Mouse (Mus musculus): Measurements from ENCODE around the gene Ankrd13d. TPM values are rescaled to one million over a fixed set of nuclear protein-coding genes. Genes with fewer than 3 reads are reported as not detected.
A peak's percentile ranks its signal among the peaks of the same experiment; 100 is the strongest.

The Ankrd13d gene
- total RNA-seq, 1 experiment from 2014 or later = 2.7 TPM

GRCm38 (mm10) chr19:4301735-4302651 lies 19.1 kb upstream of the Ankrd13d start:
- peak; percentile 63 for DNase-seq

GRCm38 (mm10) chr19:4300852-4301734 lies 18.2 kb upstream of the Ankrd13d start:
- DNase-seq = peak; percentile 14

- peak; percentile 48 for DNase-seq
Measured at GRCm38 (mm10) chr19:4300271-4300704, 17.4 kb upstream of the Ankrd13d start.

GRCm38 (mm10) chr19:4299574-4300270 lies 16.8 kb upstream of the Ankrd13d start:
- no peak for DNase-seq

GRCm38 (mm10) chr19:4299126-4299525 lies 16.2 kb upstream of the Ankrd13d start:
- DNase-seq = no peak

GRCm38 (mm10) chr19:4298322-4299121 lies 15.6 kb upstream of the Ankrd13d start:
- no peak for DNase-seq

GRCm38 (mm10) chr19:4297851-4298250 lies 14.9 kb upstream of the Ankrd13d start:
- no peak for DNase-seq

- no peak for DNase-seq
Measured at GRCm38 (mm10) chr19:4296611-4297010, 13.7 kb upstream of the Ankrd13d start.

- DNase-seq = no peak
Measured at GRCm38 (mm10) chr19:4295391-4295790, 12.5 kb upstream of the Ankrd13d start.

GRCm38 (mm10) chr19:4294381-4295097 lies 11.6 kb upstream of the Ankrd13d start:
- peak; percentile 72 for DNase-seq

GRCm38 (mm10) chr19:4291161-4291560 lies 8.2 kb upstream of the Ankrd13d start:
- DNase-seq = no peak

- DNase-seq = peak; percentile 2
Measured at GRCm38 (mm10) chr19:4290749-4291148, 7.8 kb upstream of the Ankrd13d start.

- DNase-seq = peak; percentile 6
Measured at GRCm38 (mm10) chr19:4283653-4284052, 716 bp upstream of the Ankrd13d start.

- DNase-seq = no peak
Measured at GRCm38 (mm10) chr19:4280425-4280824, 2.5 kb downstream of the Ankrd13d start.

- DNase-seq = peak; percentile 24
Measured at GRCm38 (mm10) chr19:4279487-4279886, 3.5 kb downstream of the Ankrd13d start.

GRCm38 (mm10) chr19:4270972-4271371 lies 12.0 kb downstream of the Ankrd13d start:
- DNase-seq = no peak

GRCm38 (mm10) chr19:4270187-4270586 lies 12.8 kb downstream of the Ankrd13d start:
- DNase-seq = peak; percentile 63

GRCm38 (mm10) chr19:4268566-4269361 lies 14.2 kb downstream of the Ankrd13d start, which contains the start of gene Ssh3:
Gene Ssh3, minus strand, starts transcription at chr19:4269180.
- peak; percentile 86 for DNase-seq

GRCm38 (mm10) chr19:4265956-4266355 lies 17.0 kb downstream of the Ankrd13d start:
- no peak for DNase-seq
